Mouse (Mus musculus): Measurements from ENCODE around the gene Rapgef2.

DNA sequence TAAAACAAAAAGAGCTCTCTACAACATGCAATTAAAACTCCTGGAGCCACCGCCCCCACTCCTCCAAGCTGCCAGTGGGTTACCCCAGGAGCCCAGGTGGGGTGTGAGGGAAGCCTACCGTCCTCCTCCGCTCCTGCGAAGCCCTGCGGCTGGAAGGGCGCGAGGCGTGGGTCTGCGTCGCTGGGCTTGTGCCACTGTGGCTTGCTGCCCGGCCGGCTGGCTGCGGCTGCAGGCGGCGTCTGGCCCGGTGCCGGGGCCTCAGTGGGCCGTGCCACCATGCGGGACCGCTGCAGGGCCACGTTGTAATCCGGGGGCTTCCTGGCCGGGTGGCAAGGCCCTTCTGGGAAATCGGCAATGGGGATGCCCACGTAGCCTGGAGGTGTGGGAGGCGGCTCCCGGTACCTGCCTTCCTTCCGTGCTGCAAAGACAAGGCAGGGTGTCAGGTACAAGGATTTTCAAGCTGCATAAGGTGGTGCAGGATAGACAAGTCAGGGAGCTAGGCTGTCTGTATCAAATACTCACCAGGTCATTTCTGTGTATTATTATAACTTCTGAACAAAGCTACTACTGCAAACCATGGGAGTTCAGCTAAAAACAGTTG, 219.8 kb downstream of the Rapgef2 start:
- no peak for TF ChIP-seq CTCF (IDR thresholded peaks at IDR 0.05; ENCODE audit: low read depth)
- TF ChIP-seq EP300 (optimal IDR thresholded peaks at IDR 0.05): no peak

Measured in stomach, postnatal 0 days (tissue).